Mouse (Mus musculus) heart, embryonic 11.5 days (tissue): ENCODE measurements around the gene Gm14085. TPM values are rescaled to one million over a fixed set of nuclear protein-coding genes. Genes with fewer than 3 reads are reported as not detected.
A peak's percentile ranks its signal among the peaks of the same experiment; 100 is the strongest.

Experiments used
- ATAC-seq: fragments of 200-750 bp; cut with Nextera tagmentation; replicated peaks from 2 replicates; pipeline ENCODE4 v1.8.0; 2017; ENCODE audit warnings: moderate library complexity; ENCODE audit not compliant: insufficient number of reproducible peaks, low FRiP score, low TSS enrichment
- H3K27ac ChIP-seq: fragments of 300-500 bp; sonication (generic); 2 replicates; pipeline ENCODE4 v1.5.1; 2014; ENCODE audit warnings: mild to moderate bottlenecking, low read depth, low read length
- H3K27me3 ChIP-seq: fragments of 300-500 bp; sonication (generic); 2 replicates; pipeline ENCODE4 v1.6.1; 2014; ENCODE audit warnings: mild to moderate bottlenecking, low read length, mixed read lengths; ENCODE audit not compliant: control insufficient read depth, insufficient read depth
- H3K36me3 ChIP-seq: fragments of 300-500 bp; sonication (generic); 2 replicates; pipeline ENCODE4 v1.6.1; 2014; ENCODE audit warnings: mild to moderate bottlenecking, low read length, moderate library complexity, mixed read lengths; ENCODE audit not compliant: control insufficient read depth, insufficient read depth
- H3K4me1 ChIP-seq: fragments of 300-500 bp; sonication (generic); 2 replicates; pipeline ENCODE4 v1.6.1; 2014; ENCODE audit warnings: low read length; ENCODE audit not compliant: control insufficient read depth, insufficient read depth
- H3K4me2 ChIP-seq: fragments of 300-500 bp; sonication (generic); 2 replicates; pipeline ENCODE4 v1.6.1; 2014; ENCODE audit warnings: mild to moderate bottlenecking, moderate library complexity
- H3K4me3 ChIP-seq: fragments of 300-500 bp; sonication (generic); 2 replicates; pipeline ENCODE4 v1.5.1; 2014; ENCODE audit warnings: low read depth, low read length
- H3K9ac ChIP-seq: fragments of 300-500 bp; sonication (generic); 2 replicates; pipeline ENCODE4 v1.6.1; 2014; ENCODE audit warnings: mild to moderate bottlenecking, low read depth, low read length, moderate library complexity
- H3K9me3 ChIP-seq: fragments of 300-500 bp; sonication (generic); replicated peaks from 2 replicates; pipeline ENCODE4 v1.6.1; 2016; ENCODE audit warnings: low read length; ENCODE audit not compliant: control insufficient read depth
- WGBS: fragments of 180-500 bp; shearing (Covaris S2); extraction: QIAGEN DNeasy Blood & Tissue Kit; methylation state at CpG from one replicate; pipeline ENCODE4 v1.1.7; 2014; ENCODE audit not compliant: insufficient replicate concordance; 5-methylcytosine and 5-hydroxymethylcytosine counted together
- polyA plus RNA-seq: library from polyadenylated mRNA; unstranded; fragments of >200 nt; fragmentation: Nextera tagmentation; extraction: Ambion mirVana; gene quantifications from 2 replicates; pipeline ENCODE4 v1.2.1, GENCODE M21; 2014

Gene Gm14085
- polyA plus RNA-seq, 1 experiment from 2014 or later, result not detected

- WGBS, result 76% methylated on average over 4 of the region's 4 CpGs
Measured at GRCm38 (mm10) chr2:122571326-122571725, 86.6 kb downstream of the Gm14085 start.

GRCm38 (mm10) chr2:122572438-122572837 is 87.7 kb downstream of the Gm14085 start:
- Histone ChIP-seq H3K4me1 (peaks cover 4% of the 10 kb centered on the region), H3K4me2 (no peak overlapping the region), H3K27me3 (no peaks in the 10 kb centered on the region), H3K9me3 (no peaks in the 10 kb centered on the region), H3K27ac (no peak overlapping the region), H3K4me3 (no peak overlapping the region), H3K9ac (no peak overlapping the region), H3K36me3 (no peaks in the 10 kb centered on the region)
- ATAC-seq, result no peak
- 63% methylated on average over 1 of the region's 1 CpGs for WGBS

More at GRCm38 (mm10) chr2:122571326-122571725, 86.6 kb downstream of the Gm14085 start:
- H3K27me3 ChIP-seq, result no peaks in the 10 kb centered on the region
- H3K4me1 ChIP-seq, result peaks cover 4% of the 10 kb centered on the region
- ATAC-seq, result no peak
- H3K36me3 ChIP-seq, result no peaks in the 10 kb centered on the region
- no peaks in the 10 kb centered on the region for H3K9me3 ChIP-seq
- H3K27ac ChIP-seq, result no peak overlapping the region
- H3K4me3 ChIP-seq, result no peak overlapping the region
- H3K9ac ChIP-seq, result no peak overlapping the region
- H3K4me2 ChIP-seq, result no peak overlapping the region

- no peaks in the 10 kb centered on the region for H3K9me3 ChIP-seq
- H3K27ac ChIP-seq, result no peak overlapping the region
- H3K4me2 ChIP-seq, result no peak overlapping the region
- H3K9ac ChIP-seq, result no peak overlapping the region
- peaks cover 4% of the 10 kb centered on the region for H3K4me1 ChIP-seq
- whole genome bisulfite sequencing, result 47% methylated on average over 11 of the region's 11 CpGs
- H3K27me3 ChIP-seq, result no peaks in the 10 kb centered on the region
- no peak for ATAC-seq
- H3K4me3 ChIP-seq, result no peak overlapping the region
- no peaks in the 10 kb centered on the region for H3K36me3 ChIP-seq
Measured at GRCm38 (mm10) chr2:122575470-122575869, 90.7 kb downstream of the Gm14085 start.

GRCm38 (mm10) chr2:122576295-122576694 is 91.6 kb downstream of the Gm14085 start:
- Histone ChIP-seq H3K27ac (no peak overlapping the region), H3K9me3 (no peaks in the 10 kb centered on the region), H3K27me3 (no peaks in the 10 kb centered on the region), H3K9ac (no peak overlapping the region), H3K4me2 (no peak overlapping the region), H3K4me1 (peaks cover 4% of the 10 kb centered on the region), H3K36me3 (no peaks in the 10 kb centered on the region), H3K4me3 (no peak overlapping the region)
- WGBS, result 30% methylated on average over 5 of the region's 5 CpGs
- ATAC-seq, result peak; percentile 68; the same call in 1 of the 2 replicates

GRCm38 (mm10) chr2:122577316-122577715 is 92.6 kb downstream of the Gm14085 start:
- Histone ChIP-seq H3K4me3 (no peak overlapping the region), H3K27ac (no peak overlapping the region), H3K36me3 (no peaks in the 10 kb centered on the region), H3K4me2 (no peak overlapping the region), H3K9me3 (no peaks in the 10 kb centered on the region), H3K27me3 (no peaks in the 10 kb centered on the region), H3K9ac (no peak overlapping the region), H3K4me1 (peaks cover 4% of the 10 kb centered on the region)
- ATAC-seq, result no peak
- 71% methylated on average over 1 of the region's 1 CpGs for WGBS

Other genes starting within 250 kb of the Gm14085 start
- gene Duox2, start 186.5 kb upstream of the Gm14085 start, polyA plus RNA-seq, result 0.04 TPM in 1 of 2 replicates, not detected in the other
- gene Duoxa2, start 186.0 kb upstream of the Gm14085 start, polyA plus RNA-seq, result not detected in 2 replicates
- not detected in 2 replicates for gene Duoxa1, start 171.2 kb upstream of the Gm14085 start, polyA plus RNA-seq
- not detected in 2 replicates for gene Duox1, start 169.3 kb upstream of the Gm14085 start, polyA plus RNA-seq
- 3.7 and 3.8 TPM in 2 replicates for gene Shf, start 115.8 kb upstream of the Gm14085 start, polyA plus RNA-seq
- 0.27 TPM in 2 replicates for gene Slc28a2, start 58.5 kb upstream of the Gm14085 start, polyA plus RNA-seq
- 26.6 and 33.6 TPM in 2 replicates for gene Gatm, start 126.4 kb downstream of the Gm14085 start, polyA plus RNA-seq
- 0.20 TPM in 1 of 2 replicates, not detected in the other for gene AA467197, start 152.0 kb downstream of the Gm14085 start, polyA plus RNA-seq
- gene Slc30a4, start 217.7 kb downstream of the Gm14085 start, polyA plus RNA-seq, result 7.0 and 9.9 TPM in 2 replicates